Mouse (Mus musculus) megakaryocyte, adult 5-6 weeks (primary cell): ENCODE data around the gene Ldlrad2. TPM values are rescaled to one million over a fixed set of nuclear protein-coding genes. Genes with fewer than 3 reads are reported as not detected.

Experiments used
- ATAC-seq: 2 replicates; pipeline ENCODE4 v1.8.0; 2016; ENCODE audit warnings: mild to moderate bottlenecking, inconsistent platforms; ENCODE audit not compliant: poor library complexity, severe bottlenecking
- total RNA-seq, 2 experiments: library from RNA; stranded (forward) in 1 of 2; stranded (reverse) in 1 of 2; fragments of 153-499, 151-499 nt in 1 of 2; fragments of 221-1000, 200-1000 nt in 1 of 2; gene quantifications; 2 replicates each; pipeline versions ENCODE4 v1.2.3 to v1.2.4; 2015 to 2017

The Ldlrad2 gene
- total RNA-seq, 2 experiments from 2014 or later, result not detected

GRCm38 (mm10) chr4:137556673-137557210 lies 17.6 kb downstream of the Ldlrad2 start:
- no peak for ATAC-seq

GRCm38 (mm10) chr4:137553466-137553865 lies 20.9 kb downstream of the Ldlrad2 start:
- ATAC-seq, result no peak

- no peak for ATAC-seq
These were observed 28.3 kb downstream of the Ldlrad2 start for GRCm38 (mm10) chr4:137546003-137546525.

GRCm38 (mm10) chr4:137545568-137545967 lies 28.8 kb downstream of the Ldlrad2 start:
- ATAC-seq, result no peak

GRCm38 (mm10) chr4:137542968-137543367 lies 31.4 kb downstream of the Ldlrad2 start:
- no peak for ATAC-seq

GRCm38 (mm10) chr4:137540356-137540755 lies 34.0 kb downstream of the Ldlrad2 start:
- ATAC-seq, result no peak

GRCm38 (mm10) chr4:137527872-137528271 lies 46.5 kb downstream of the Ldlrad2 start:
- no peak for ATAC-seq

DNA sequence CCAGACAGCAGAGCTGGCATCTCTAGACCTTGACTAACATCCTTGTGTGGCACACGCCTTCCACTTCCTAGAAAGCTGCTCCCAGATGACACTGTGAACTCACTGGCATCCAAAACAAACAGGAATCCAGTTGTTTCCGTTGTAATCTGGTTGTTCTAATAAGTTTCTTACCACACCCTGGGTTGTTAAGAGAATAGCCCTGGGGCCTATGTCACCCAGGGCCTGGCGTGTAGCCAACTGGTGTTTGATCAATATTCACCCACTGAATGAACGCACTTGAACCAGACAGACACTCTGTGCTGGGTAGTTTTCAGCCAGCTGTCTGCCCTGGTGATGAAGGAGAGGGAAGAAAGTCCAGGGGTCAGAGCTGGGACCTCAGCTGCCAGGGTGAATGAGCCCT lies 47.0 kb downstream of the Ldlrad2 start:
- ATAC-seq, result no peak

DNA sequence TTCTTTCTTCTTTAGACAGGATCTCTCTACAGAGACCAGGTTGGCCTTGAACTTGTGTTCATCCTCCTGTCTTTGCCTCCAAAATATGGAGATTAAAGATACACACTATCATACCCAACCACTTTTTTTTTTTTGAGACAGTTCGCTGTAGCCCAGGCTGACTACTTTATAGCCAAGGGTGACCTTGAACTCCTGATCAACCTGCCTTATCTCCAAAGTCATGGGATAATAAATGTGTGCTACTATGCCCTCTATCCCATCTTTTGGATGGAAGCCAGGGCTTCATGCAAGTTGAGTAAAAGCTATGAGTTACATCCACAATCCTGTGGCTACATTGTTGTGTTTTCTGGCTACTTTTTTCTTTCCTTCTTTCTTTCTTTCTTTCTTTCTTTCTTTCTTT lies 48.9 kb downstream of the Ldlrad2 start:
- no peak for ATAC-seq

Other genes with a start within 250 kb of the Ldlrad2 start
- 1,134 and 1,141 TPM in 2 replicates for gene Cdc42, start 216.8 kb downstream of the Ldlrad2 start, total RNA-seq (2015)
- 1,082 and 1,090 TPM in 2 replicates for gene Cdc42, start 216.8 kb downstream of the Ldlrad2 start, total RNA-seq (2017)
- not detected in 2 replicates for gene Cela3a, start 164.8 kb downstream of the Ldlrad2 start, total RNA-seq (2015)
- gene Cela3a, start 164.8 kb downstream of the Ldlrad2 start, total RNA-seq (2017), result not detected in 2 replicates
- gene Cela3b, start 144.0 kb downstream of the Ldlrad2 start, total RNA-seq (2015), result 0.30 TPM in 1 of 2 replicates, not detected in the other
- gene Cela3b, start 144.0 kb downstream of the Ldlrad2 start, total RNA-seq (2017), result 1.7 TPM in 1 of 2 replicates, not detected in the other
- not detected in 2 replicates for gene 1700013G24Rik, start 121.3 kb downstream of the Ldlrad2 start, total RNA-seq (2015)
- gene 1700013G24Rik, start 121.3 kb downstream of the Ldlrad2 start, total RNA-seq (2017), result not detected in 2 replicates
- under 0.01 TPM in 1 of 2 replicates, not detected in the other for gene Hspg2, start 105.8 kb downstream of the Ldlrad2 start, total RNA-seq (2015)
- gene Hspg2, start 105.8 kb downstream of the Ldlrad2 start, total RNA-seq (2017), result 0.04 TPM in 2 replicates
- 68.3 and 70.4 TPM in 2 replicates for gene Usp48, start 19.2 kb upstream of the Ldlrad2 start, total RNA-seq (2015)
- 65.5 and 77.5 TPM in 2 replicates for gene Usp48, start 19.2 kb upstream of the Ldlrad2 start, total RNA-seq (2017)
- gene Rap1gap, start 90.2 kb upstream of the Ldlrad2 start, total RNA-seq (2015), result 0.31 and 0.87 TPM in 2 replicates
- 0.88 and 0.98 TPM in 2 replicates for gene Rap1gap, start 90.2 kb upstream of the Ldlrad2 start, total RNA-seq (2017)
- 0.09 TPM in 1 of 2 replicates, not detected in the other for gene Alpl, start 221.8 kb upstream of the Ldlrad2 start, total RNA-seq (2015)
- 0.16 TPM in 1 of 2 replicates, not detected in the other for gene Alpl, start 221.8 kb upstream of the Ldlrad2 start, total RNA-seq (2017)